Mouse (Mus musculus): ENCODE results near the gene Aym1. TPM values are rescaled to one million over a fixed set of nuclear protein-coding genes. Genes with fewer than 3 reads are reported as not detected.

Gene Aym1
- not detected in 2 replicates for polyA plus RNA-seq (2016; fragmentation: Nextera tagmentation; extraction: Ambion mirVana)

DNA sequence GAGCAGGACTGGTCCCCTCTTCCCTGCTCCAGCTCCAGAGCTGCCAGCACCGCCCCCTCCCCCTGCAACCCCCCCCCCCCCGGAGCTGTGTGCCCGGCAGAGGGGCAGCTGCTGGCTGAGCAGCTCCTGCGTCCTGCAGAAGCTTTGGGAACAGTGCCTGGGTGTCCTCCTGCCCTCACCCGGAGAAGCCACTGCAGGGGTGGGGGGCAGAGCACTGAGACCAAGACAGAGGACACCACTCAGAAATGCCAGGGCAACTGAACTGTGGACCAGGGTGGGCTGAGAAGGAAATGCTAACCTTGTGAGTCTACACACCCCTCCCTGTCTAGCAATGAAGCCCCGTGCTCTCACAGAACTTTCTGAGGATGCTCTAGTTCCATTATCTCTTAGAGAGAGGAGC, at the start of gene Aym1:
Gene Aym1 (plus strand): TSS at position 109 of the 400 bp plus-strand sequence.
- Histone ChIP-seq H3K4me3 (no peak within 1 kb of the TSS), H3K27me3 (peaks cover 60% of the 10 kb centered on the region), H3K4me1 (peaks cover 15% of the 10 kb centered on the region), H3K27ac (replicated peaks) (no peak within 1 kb of the TSS), H3K4me2 (replicated peaks) (no peak within 1 kb of the TSS), H3K9me3 (no peaks in the 10 kb centered on the region), H3K9ac (replicated peaks) (no peak within 1 kb of the TSS), H3K36me3 (no peaks in the 10 kb centered on the region)
- no peak for ATAC-seq (ENCODE audit: low FRiP score, low read depth)
- 38% methylated on average over 3 of the region's 6 CpGs for WGBS

DNA sequence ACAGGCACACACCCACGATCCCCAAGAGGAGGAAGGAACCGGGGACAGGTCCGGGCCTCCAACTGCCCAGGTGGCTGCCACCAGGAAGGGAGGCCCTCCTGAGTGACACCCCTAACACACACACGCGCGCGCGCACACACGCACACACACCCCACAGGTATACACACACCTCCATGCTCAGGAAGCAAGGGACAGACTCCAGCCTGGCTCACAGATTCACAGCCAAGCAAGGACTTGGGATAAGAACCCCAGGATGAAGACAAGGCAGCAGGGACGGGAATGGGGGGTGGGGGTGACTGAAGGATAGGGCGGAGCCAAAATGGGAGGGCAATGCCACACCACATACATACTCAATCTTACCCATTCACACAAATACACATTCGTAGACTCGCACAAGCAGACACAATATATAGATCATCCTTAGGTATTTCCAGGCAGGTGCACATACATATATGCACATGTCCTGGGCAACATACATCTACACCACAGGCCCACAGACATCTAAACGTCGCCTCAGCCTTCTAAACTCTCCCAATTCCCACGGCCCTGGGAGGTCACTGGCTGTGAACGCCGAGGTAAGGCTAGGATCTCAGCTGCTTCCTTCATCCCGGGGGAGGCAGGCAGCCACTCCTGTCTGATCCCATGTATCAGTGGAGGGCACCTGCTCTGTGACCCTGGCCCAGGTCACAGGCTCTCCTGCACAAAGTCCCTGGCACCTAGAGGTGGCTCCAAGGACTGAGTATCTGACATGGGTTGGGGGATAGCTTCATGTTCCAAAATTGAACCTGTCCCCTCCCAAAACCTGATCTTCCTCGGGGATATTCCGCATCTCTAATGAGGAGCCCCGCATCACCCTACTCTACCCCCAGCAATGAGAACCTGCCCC, 47.4 kb upstream of the Aym1 start:
- peaks cover 43% of the 10 kb centered on the region for H3K4me1 ChIP-seq
- H3K4me3 ChIP-seq = peak overlapping the region; percentile 70
- no peaks in the 10 kb centered on the region for H3K36me3 ChIP-seq
- H3K27ac ChIP-seq (replicated peaks) = no peak overlapping the region
- H3K9me3 ChIP-seq = no peaks in the 10 kb centered on the region
- peak overlapping the region; percentile 77 for H3K9ac ChIP-seq (replicated peaks)
- WGBS = 61% methylated on average over 22 of the region's 22 CpGs
- no peak for ATAC-seq (ENCODE audit: low FRiP score, low read depth)
- peak overlapping the region; percentile 83 for H3K4me2 ChIP-seq (replicated peaks)
- H3K27me3 ChIP-seq = peaks cover 57% of the 10 kb centered on the region

DNA sequence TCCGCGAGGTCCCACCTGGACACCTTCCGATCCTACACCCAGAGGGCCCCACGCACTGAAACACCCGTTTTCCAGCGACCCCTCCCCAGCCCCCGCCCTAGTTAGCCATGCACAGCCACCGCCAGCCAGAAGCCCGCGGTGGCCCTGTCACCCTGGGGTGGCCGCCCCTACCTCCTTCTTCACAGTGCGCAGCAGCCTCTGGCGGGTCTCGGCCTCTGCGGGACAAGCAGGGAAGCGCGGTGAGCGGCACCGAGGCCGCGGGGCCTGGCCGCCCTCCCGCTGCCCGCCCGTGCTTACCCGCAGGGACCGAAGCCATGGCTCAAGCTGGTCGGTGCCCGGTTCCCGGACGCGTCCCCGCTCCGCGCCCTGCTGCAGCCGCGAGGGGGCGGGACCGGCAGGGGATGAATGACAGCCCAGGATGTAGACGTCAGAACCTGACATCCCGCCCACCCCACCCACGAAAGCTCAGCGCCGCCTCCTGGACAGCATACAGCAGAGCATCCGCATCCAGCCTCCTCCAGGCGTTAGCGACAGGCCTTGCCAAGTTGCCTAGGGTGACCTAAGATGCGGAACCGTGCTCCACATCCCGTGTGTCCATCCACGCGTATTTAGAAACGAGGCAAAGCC, 46.6 kb upstream of the Aym1 start, which contains the start of gene Sgsm1:
Gene Sgsm1 (minus strand): TSS at position 410 of the 627 bp plus-strand sequence.
- peaks cover 43% of the 10 kb centered on the region for H3K4me1 ChIP-seq
- peak within 1 kb of the TSS; percentile 77 for H3K9ac ChIP-seq (replicated peaks)
- peaks cover 61% of the 10 kb centered on the region for H3K27me3 ChIP-seq
- H3K36me3 ChIP-seq = no peaks in the 10 kb centered on the region
- H3K4me2 ChIP-seq (replicated peaks) = peak within 1 kb of the TSS; percentile 83
- H3K4me3 ChIP-seq = peak within 1 kb of the TSS; percentile 70
- H3K27ac ChIP-seq (replicated peaks) = peak within 1 kb of the TSS; percentile 43; the same call in 1 of the 2 replicates
- H3K9me3 ChIP-seq = no peaks in the 10 kb centered on the region
- peak; percentile 63 for ATAC-seq (ENCODE audit: low FRiP score, low read depth)
- 2% methylated on average over 53 of the region's 53 CpGs for whole genome bisulfite sequencing

DNA sequence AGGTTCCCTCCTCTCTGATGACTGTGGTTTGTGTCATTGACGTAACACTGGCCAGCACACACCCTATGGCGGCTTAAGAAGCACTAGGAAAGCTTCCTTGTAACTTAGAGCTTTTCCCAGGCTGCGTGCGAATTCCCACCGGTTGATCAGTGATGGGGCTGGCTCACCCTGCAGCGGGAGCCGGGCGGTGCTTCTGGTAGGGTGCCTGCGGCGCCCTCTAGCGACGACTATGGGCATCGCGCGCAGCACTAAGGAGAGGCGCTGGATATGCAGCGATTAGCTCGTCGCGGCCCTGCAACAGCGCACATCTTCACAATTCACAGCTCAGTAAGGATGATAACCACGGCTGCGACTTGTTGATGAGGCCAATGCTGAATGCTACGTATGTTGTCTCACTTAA, 43.1 kb upstream of the Aym1 start:
- no peaks in the 10 kb centered on the region for H3K36me3 ChIP-seq
- no peak overlapping the region for H3K27ac ChIP-seq (replicated peaks)
- no peaks in the 10 kb centered on the region for H3K9me3 ChIP-seq
- H3K4me2 ChIP-seq (replicated peaks) = peak overlapping the region; percentile 41; the same call in 1 of the 2 replicates
- H3K27me3 ChIP-seq = peaks cover 54% of the 10 kb centered on the region
- no peak for ATAC-seq (ENCODE audit: low FRiP score, low read depth)
- H3K4me3 ChIP-seq = 0 out of 2 replicates have a peak overlapping the region, but pooled peaks have one; percentile 12
- under 1% methylated on average over 24 of the region's 24 CpGs for WGBS
- peak overlapping the region; percentile 15; the same call in 1 of the 2 replicates for H3K9ac ChIP-seq (replicated peaks)
- peaks cover 12% of the 10 kb centered on the region; the same call in 1 of the 2 replicates for H3K4me1 ChIP-seq

DNA sequence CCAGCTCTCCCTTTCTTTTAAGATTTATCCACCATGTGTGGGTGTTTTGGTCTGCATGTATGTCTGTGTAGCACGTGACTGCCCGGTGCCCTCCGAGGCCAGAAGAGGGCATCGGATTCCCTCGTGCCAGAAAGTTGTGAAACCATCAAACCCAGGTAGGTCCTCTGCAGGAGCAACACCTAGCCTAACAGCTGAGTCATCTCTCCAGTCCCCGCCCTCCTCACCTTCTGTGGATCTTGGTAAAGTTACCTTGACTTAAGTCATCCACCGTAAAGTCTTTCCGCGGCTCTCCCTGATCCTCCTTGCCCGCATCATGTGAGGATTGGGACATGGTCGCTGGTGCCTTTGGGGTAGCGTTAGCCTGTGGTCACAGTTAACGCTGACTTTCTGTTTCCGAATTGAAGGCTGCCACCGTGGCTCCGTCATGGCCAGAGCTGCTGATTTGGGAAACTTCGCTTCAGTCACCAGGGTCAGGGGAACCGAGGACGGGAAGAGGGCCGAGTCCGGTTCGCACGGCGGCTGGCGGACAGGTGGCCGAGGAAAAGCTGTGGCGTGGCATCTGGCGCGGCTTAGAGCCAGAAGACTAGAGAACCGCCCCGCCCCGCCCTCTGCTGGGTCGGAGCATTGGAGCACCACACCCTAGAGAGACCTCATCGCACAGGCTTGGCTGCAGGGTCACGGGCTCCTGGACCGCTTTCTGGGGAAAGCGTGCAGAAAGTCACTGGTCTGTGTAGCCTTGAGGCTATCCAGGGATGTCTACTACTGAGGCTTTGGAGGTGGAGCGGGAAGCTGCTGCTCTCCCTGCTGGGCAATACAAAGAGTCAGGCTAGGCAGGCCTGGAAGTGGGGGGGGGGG, 33.1 kb upstream of the Aym1 start:
- peaks cover 47% of the 10 kb centered on the region for H3K27me3 ChIP-seq

DNA sequence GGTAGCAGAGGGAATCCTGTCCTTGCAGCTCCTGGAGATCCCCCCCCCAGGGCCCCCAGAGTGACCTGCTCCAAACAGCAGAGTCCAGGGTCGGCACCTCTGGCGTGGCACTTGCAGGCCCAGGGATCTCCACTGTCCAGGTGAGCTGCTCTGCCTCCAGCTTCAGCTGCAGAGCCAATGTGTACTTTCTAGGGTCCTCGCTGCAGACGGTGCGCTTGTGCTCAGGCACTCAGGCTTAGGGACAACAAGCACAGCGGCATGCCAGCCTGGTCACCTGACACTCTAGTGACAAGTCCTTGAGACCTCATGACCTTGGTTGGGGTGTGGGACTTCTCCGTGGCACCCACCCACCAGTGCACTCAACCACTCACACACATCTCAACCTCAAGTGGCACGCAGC, 27.6 kb upstream of the Aym1 start:
- WGBS = 87% methylated on average over 8 of the region's 8 CpGs
- no peak for ATAC-seq (ENCODE audit: low FRiP score, low read depth)
- H3K4me2 ChIP-seq (replicated peaks) = no peak overlapping the region

More for the DNA sequence above, 33.1 kb upstream of the Aym1 start:
- H3K9me3 ChIP-seq = peaks cover 10% of the 10 kb centered on the region
- H3K9ac ChIP-seq (replicated peaks) = no peak overlapping the region; the same call in 1 of the 2 replicates
- WGBS = 5% methylated on average over 38 of the region's 38 CpGs
- H3K4me1 ChIP-seq = peaks cover 10% of the 10 kb centered on the region; the same call in 1 of the 2 replicates
- peak overlapping the region; percentile 38 for H3K4me3 ChIP-seq
- no peaks in the 10 kb centered on the region for H3K36me3 ChIP-seq
- no peak overlapping the region for H3K27ac ChIP-seq (replicated peaks)
- peak; percentile 38 for ATAC-seq (ENCODE audit: low FRiP score, low read depth)
- H3K4me2 ChIP-seq (replicated peaks) = peak overlapping the region; percentile 61

DNA sequence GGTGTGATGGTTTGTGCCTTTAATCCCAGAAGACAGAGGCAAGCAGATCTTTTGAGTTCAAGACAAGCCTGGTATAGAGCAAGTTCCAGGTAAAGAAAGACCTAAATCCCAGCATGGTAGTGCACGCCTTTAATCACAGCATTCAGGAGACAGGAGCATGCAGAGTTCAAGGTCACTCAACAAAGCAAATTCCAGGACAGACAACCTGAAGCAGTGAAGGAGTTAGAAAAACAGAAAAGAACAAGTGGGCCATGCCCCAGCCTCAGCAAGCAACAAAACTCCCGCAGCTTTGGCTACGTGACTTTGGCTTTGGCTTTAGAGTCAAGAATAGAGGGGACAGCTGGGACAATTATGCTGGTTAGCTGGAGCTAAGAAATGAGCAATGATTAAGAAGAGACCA, 26.9 kb upstream of the Aym1 start:
- no peak for ATAC-seq (ENCODE audit: low FRiP score, low read depth)
- WGBS = 87% methylated on average over 3 of the region's 3 CpGs
- no peak overlapping the region for H3K27ac ChIP-seq (replicated peaks)
- no peak overlapping the region for H3K4me3 ChIP-seq
- peaks cover 53% of the 10 kb centered on the region for H3K27me3 ChIP-seq
- H3K4me2 ChIP-seq (replicated peaks) = no peak overlapping the region
- H3K36me3 ChIP-seq = no peaks in the 10 kb centered on the region
- no peak overlapping the region for H3K9ac ChIP-seq (replicated peaks)
- H3K9me3 ChIP-seq = peaks cover 10% of the 10 kb centered on the region
- H3K4me1 ChIP-seq = peaks cover 7% of the 10 kb centered on the region

More for the DNA sequence above, 27.6 kb upstream of the Aym1 start:
- H3K36me3 ChIP-seq = no peaks in the 10 kb centered on the region
- no peak overlapping the region for H3K4me3 ChIP-seq
- H3K27me3 ChIP-seq = peaks cover 53% of the 10 kb centered on the region
- H3K9me3 ChIP-seq = peaks cover 10% of the 10 kb centered on the region
- H3K27ac ChIP-seq (replicated peaks) = no peak overlapping the region
- no peak overlapping the region for H3K9ac ChIP-seq (replicated peaks)
- H3K4me1 ChIP-seq = 0 out of 2 replicates have a peak, but pooled peaks cover under 1% of the 10 kb centered on the region

DNA sequence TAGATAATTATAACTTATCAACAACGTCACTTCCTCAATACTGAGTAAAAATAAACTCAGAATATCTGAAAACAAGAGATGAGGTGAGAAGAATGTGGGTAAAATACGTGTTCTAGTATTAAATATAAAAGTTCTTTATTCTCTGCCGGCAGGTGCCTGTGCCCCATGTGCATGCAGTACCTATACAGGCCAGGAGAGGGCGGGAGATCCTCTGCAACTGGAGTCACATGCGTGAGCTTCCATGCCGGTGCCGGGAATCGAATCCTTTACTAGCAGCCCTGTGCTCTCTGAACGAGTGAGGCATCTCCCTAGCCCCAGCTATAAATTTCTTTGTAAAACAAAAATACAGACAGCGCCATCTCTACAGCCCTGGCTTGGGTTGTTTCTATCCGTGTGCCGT, 24.9 kb upstream of the Aym1 start:
- ATAC-seq (ENCODE audit: low FRiP score, low read depth) = no peak
- peaks cover 57% of the 10 kb centered on the region for H3K27me3 ChIP-seq
- WGBS = 40% methylated on average over 12 of the region's 12 CpGs
- no peak overlapping the region for H3K4me2 ChIP-seq (replicated peaks)
- no peaks in the 10 kb centered on the region for H3K36me3 ChIP-seq
- no peak overlapping the region for H3K4me3 ChIP-seq
- H3K9ac ChIP-seq (replicated peaks) = no peak overlapping the region
- H3K27ac ChIP-seq (replicated peaks) = no peak overlapping the region
- peaks cover 10% of the 10 kb centered on the region for H3K9me3 ChIP-seq
- H3K4me1 ChIP-seq = peaks cover 22% of the 10 kb centered on the region

DNA sequence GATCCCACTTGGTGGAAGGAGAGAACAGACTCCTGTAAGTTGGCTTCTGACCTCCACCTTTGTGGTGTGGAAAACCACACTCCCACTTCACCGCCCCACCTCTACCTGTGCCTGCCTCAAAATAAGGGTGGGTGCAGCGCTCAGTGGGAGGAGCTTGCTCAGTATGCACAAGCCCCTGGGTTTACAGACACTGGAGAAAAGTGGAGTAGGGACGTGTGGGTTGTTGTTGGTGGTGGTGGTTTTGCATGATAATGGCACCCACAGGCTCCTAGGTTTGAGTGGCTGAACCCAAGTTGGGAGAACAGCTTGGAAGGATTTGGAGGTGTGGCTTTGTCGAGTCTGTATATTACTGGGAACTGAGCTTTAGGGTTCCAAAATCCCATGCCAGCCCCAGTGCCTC, 24.2 kb upstream of the Aym1 start:
- Histone ChIP-seq H3K4me2 (replicated peaks) (no peak overlapping the region), H3K4me3 (no peak overlapping the region), H3K36me3 (no peaks in the 10 kb centered on the region), H3K27ac (replicated peaks) (no peak overlapping the region), H3K9ac (replicated peaks) (no peak overlapping the region), H3K27me3 (peaks cover 62% of the 10 kb centered on the region), H3K9me3 (peaks cover 7% of the 10 kb centered on the region), H3K4me1 (peaks cover 22% of the 10 kb centered on the region)
- WGBS = 53% methylated on average over 4 of the region's 4 CpGs
- ATAC-seq (ENCODE audit: low FRiP score, low read depth) = no peak

DNA sequence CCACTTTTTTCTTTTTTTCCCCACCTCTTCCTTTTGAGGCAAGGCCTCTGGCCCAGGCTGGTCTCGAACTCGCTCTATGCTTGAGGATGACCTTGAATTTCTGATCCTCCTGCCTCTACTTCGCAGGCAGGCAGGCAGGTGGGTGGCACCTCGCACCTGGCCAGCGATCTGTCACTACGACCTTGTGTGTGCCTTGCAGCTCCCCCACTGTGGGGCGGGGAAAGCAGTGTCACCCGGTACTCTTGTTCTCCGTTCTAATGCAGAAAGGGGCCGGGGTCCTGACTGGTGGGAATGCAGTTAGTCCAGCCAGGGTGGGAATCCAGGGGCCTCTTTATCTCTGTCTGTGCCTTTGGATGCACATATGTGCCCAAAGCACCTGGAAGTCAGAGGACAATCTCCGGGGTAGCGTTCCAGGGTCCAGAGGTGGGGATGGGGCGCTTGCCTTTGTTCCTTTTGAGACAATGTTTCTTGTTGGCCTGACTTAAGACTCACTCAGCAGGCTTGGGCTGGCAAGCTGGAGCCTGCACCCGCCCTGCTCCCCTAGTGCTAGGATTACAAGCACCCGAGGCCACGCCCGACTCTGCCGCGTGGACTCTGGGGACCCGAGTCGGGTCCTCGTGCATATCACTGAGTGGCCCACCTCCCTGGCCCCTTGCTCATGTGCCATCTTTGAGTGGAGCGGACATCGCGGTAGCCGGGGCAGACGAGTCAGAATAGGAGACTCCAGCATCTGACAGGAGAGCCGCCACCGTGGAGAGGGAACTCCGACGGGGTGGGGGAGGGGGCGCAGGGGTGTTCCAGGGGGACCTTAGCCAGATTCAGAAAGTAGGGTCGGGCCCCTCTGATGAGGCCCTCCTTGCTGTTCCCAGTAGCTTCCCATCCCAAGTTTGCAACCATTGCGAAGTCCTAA, 22.2 kb upstream of the Aym1 start:
- ATAC-seq (ENCODE audit: low FRiP score, low read depth) = peak; percentile 47; the same call in 1 of the 2 replicates
- H3K4me3 ChIP-seq = peak overlapping the region; percentile 24
- H3K36me3 ChIP-seq = no peaks in the 10 kb centered on the region
- H3K4me2 ChIP-seq (replicated peaks) = peak overlapping the region; percentile 53
- WGBS = 7% methylated on average over 34 of the region's 34 CpGs
- peak overlapping the region; percentile 28; the same call in 1 of the 2 replicates for H3K9ac ChIP-seq (replicated peaks)
- peaks cover 74% of the 10 kb centered on the region for H3K27me3 ChIP-seq
- no peak overlapping the region for H3K27ac ChIP-seq (replicated peaks)
- H3K4me1 ChIP-seq = peaks cover 22% of the 10 kb centered on the region
- no peaks in the 10 kb centered on the region for H3K9me3 ChIP-seq
